In genomic region chr1:133059592-133059991, GRCm38 (mm10) we compare ENCODE assay signal across 15 mouse cellular contexts.
"Had no signal": no experiment of that assay in that cellular context is flagged by ENCODE, and none has a peak within 500 bp of the region (broad histone marks: within the 10 kb centered on the region; RNA-seq: fewer than 3 reads in every experiment).

No protein-coding gene starts in this region.

- ATAC-seq: midbrain, embryonic 15.5 days had no signal

- DNase-seq: kidney, adult 11 months; kidney, adult 9 months; kidney, postnatal 36 days; liver, embryonic 13.5 days; lung, adult 2 months; lung, postnatal 10 days; lung, postnatal 4 days; spleen, adult 18-20 months; thymus, postnatal 36 days had no signal

- H3K9me3 ChIP-seq: limb, embryonic 15.5 days; liver, embryonic 13.5 days; midbrain, embryonic 15.5 days; neural tube, embryonic 12.5 days had no signal

- H3K9ac ChIP-seq: limb, embryonic 15.5 days; liver, embryonic 13.5 days; midbrain, embryonic 15.5 days; neural tube, embryonic 12.5 days had no signal

- H3K4me3 ChIP-seq: left cerebral cortex, adult 2 months; limb, embryonic 15.5 days; liver, embryonic 13.5 days; megakaryocyte, embryonic 14.5 days; midbrain, embryonic 15.5 days; neural tube, embryonic 12.5 days had no signal

- H3K4me2 ChIP-seq: limb, embryonic 15.5 days; liver, embryonic 13.5 days; midbrain, embryonic 11.5 days; midbrain, embryonic 15.5 days; neural tube, embryonic 12.5 days had no signal

- H3K27me3 ChIP-seq: limb, embryonic 15.5 days; liver, embryonic 13.5 days; midbrain, embryonic 15.5 days; neural tube, embryonic 12.5 days had no signal

- H3K27ac ChIP-seq: left cerebral cortex, adult 2 months; liver, embryonic 13.5 days; midbrain, embryonic 15.5 days; neural tube, embryonic 12.5 days had no signal

- H3K36me3 ChIP-seq: limb, embryonic 15.5 days; liver, embryonic 13.5 days; midbrain, embryonic 15.5 days had no signal
